Mouse (Mus musculus): ENCODE data around the gene Tmigd1. TPM values are rescaled to one million over a fixed set of nuclear protein-coding genes. Genes with fewer than 3 reads are reported as not detected.

Gene Tmigd1
- polyA plus RNA-seq, 1 experiment = 0.11 TPM

DNA sequence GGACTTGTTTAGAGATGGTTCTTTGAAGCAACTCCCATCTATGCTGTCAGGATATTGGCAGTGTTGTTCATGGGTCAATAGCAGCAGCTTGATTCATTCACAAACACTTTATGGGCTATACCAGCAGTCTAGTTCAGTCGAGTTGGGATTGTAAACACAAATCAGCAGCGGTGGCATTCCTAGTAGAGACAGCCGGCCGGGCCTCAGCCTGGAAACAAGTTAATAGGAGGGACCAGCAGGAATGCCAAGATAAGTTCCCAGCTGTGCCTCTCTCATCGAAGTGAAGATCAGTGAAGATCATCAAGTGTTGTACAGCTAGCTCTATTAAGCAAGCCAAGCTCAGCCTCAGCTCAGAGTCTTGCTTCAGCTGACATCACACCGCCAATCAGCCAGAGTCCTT, 5.6 kb upstream of the Tmigd1 start:
- 91% methylated on average over 6 of the region's 6 CpGs for WGBS
- no peaks in the 10 kb centered on the region for H3K36me3 ChIP-seq (ENCODE audit: control insufficient read depth, insufficient read depth, low read length)
- H3K4me1 ChIP-seq (replicated peaks; ENCODE audit: control insufficient read depth, insufficient read depth, low read length) = 0 out of 2 replicates have a peak, but pooled peaks cover 5% of the 10 kb centered on the region
- DNase-seq = no peak
- H3K27ac ChIP-seq (ENCODE audit: control insufficient read depth, insufficient read depth, low read length) = no peak overlapping the region
- no peak overlapping the region for H3K4me3 ChIP-seq (ENCODE audit: control insufficient read depth, insufficient read depth, low read length)
- TF ChIP-seq POLR2A (IDR thresholded peaks at IDR 0.05; ENCODE audit: control insufficient read depth, extremely low read depth, insufficient read depth, low read length, poor library complexity) (no peak), CTCF (IDR thresholded peaks at IDR 0.05; ENCODE audit: borderline replicate concordance, control insufficient read depth, extremely low read depth, insufficient read depth, low read length, poor library complexity) (no peak)
- no peaks in the 10 kb centered on the region for H3K27me3 ChIP-seq (ENCODE audit: control insufficient read depth, insufficient read depth, low read length)

DNA sequence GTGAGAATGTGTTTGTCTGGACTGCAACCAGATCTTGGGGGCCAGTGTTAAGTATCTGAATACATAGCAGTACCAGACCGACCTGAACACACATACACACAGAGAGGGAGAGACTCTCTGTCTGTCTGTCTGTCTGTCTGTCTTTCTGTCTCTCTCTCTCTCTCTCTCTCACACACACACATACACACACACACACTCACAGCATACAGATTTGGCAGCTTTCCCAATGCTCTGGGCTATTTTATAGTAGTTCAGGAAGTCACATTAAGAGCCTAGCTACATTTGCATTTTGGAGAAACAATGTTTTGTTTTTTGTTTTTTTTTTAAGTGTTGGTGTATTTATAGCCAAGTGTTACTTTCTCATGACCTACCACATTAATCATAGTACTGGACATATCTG, 4.8 kb upstream of the Tmigd1 start:
- H3K4me3 ChIP-seq (ENCODE audit: control insufficient read depth, insufficient read depth, low read length) = no peak overlapping the region
- TF ChIP-seq POLR2A (IDR thresholded peaks at IDR 0.05; ENCODE audit: control insufficient read depth, extremely low read depth, insufficient read depth, low read length, poor library complexity) (no peak), CTCF (IDR thresholded peaks at IDR 0.05; ENCODE audit: borderline replicate concordance, control insufficient read depth, extremely low read depth, insufficient read depth, low read length, poor library complexity) (no peak)
- DNase-seq = no peak
- WGBS = 81% methylated on average over 1 of the region's 1 CpGs
- 0 out of 2 replicates have a peak, but pooled peaks cover 2% of the 10 kb centered on the region for H3K4me1 ChIP-seq (replicated peaks; ENCODE audit: control insufficient read depth, insufficient read depth, low read length)
- H3K27ac ChIP-seq (ENCODE audit: control insufficient read depth, insufficient read depth, low read length) = no peak overlapping the region
- H3K27me3 ChIP-seq (ENCODE audit: control insufficient read depth, insufficient read depth, low read length) = no peaks in the 10 kb centered on the region
- H3K36me3 ChIP-seq (ENCODE audit: control insufficient read depth, insufficient read depth, low read length) = no peaks in the 10 kb centered on the region

DNA sequence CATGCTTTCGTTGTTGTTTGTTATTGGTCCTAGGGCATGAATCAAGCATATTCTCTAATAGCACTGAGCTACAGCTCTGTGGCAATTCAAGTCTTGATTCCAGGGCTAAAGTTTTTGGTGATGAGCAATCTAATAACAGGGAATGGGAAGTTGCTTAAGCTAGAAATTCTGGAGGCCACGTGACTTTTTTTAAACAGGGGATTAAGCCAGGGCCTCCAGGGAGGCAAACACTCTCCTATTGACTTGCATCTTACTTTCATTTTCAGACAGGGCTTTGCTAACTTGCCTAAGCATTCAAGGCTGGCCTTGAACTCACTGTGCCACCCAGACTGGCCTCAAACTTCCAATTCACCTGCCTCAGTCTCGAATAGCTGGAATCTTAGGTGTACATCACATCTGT, 4.1 kb upstream of the Tmigd1 start:
- no peak overlapping the region for H3K4me3 ChIP-seq (ENCODE audit: control insufficient read depth, insufficient read depth, low read length)
- H3K27me3 ChIP-seq (ENCODE audit: control insufficient read depth, insufficient read depth, low read length) = no peaks in the 10 kb centered on the region
- TF ChIP-seq POLR2A (IDR thresholded peaks at IDR 0.05; ENCODE audit: control insufficient read depth, extremely low read depth, insufficient read depth, low read length, poor library complexity) = no peak
- TF ChIP-seq CTCF (IDR thresholded peaks at IDR 0.05; ENCODE audit: borderline replicate concordance, control insufficient read depth, extremely low read depth, insufficient read depth, low read length, poor library complexity) = no peak
- 72% methylated on average over 3 of the region's 3 CpGs for WGBS
- H3K36me3 ChIP-seq (ENCODE audit: control insufficient read depth, insufficient read depth, low read length) = no peaks in the 10 kb centered on the region
- no peak for DNase-seq
- H3K4me1 ChIP-seq (replicated peaks; ENCODE audit: control insufficient read depth, insufficient read depth, low read length) = 0 out of 2 replicates have a peak, but pooled peaks cover 2% of the 10 kb centered on the region
- no peak overlapping the region for H3K27ac ChIP-seq (ENCODE audit: control insufficient read depth, insufficient read depth, low read length)

DNA sequence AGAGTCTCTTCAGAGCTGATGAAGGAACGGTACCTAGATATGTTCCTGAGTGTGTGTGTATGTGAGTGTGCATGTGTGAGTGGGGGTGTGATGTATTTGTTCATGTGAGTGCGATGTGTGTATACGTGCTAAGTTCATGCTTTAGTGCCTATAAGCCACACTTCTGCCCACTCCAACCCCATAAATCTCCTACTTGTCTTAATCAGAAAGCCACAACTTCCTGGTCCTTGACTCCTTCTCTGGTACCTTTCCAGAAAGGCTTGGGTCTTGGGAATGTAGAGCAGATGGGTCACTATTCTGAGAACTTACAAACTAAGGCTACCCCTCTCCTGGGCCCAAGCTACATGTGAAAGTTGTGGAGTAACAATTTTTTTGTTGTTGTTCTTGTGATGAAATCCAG, 3.2 kb upstream of the Tmigd1 start:
- no peak overlapping the region for H3K27ac ChIP-seq (ENCODE audit: control insufficient read depth, insufficient read depth, low read length)
- DNase-seq = no peak
- no peaks in the 10 kb centered on the region for H3K27me3 ChIP-seq (ENCODE audit: control insufficient read depth, insufficient read depth, low read length)
- H3K4me3 ChIP-seq (ENCODE audit: control insufficient read depth, insufficient read depth, low read length) = no peak overlapping the region
- WGBS = 75% methylated on average over 3 of the region's 3 CpGs
- H3K4me1 ChIP-seq (replicated peaks; ENCODE audit: control insufficient read depth, insufficient read depth, low read length) = no peaks in the 10 kb centered on the region
- TF ChIP-seq POLR2A (IDR thresholded peaks at IDR 0.05; ENCODE audit: control insufficient read depth, extremely low read depth, insufficient read depth, low read length, poor library complexity) = no peak
- TF ChIP-seq CTCF (IDR thresholded peaks at IDR 0.05; ENCODE audit: borderline replicate concordance, control insufficient read depth, extremely low read depth, insufficient read depth, low read length, poor library complexity) = no peak
- H3K36me3 ChIP-seq (ENCODE audit: control insufficient read depth, insufficient read depth, low read length) = no peaks in the 10 kb centered on the region

DNA sequence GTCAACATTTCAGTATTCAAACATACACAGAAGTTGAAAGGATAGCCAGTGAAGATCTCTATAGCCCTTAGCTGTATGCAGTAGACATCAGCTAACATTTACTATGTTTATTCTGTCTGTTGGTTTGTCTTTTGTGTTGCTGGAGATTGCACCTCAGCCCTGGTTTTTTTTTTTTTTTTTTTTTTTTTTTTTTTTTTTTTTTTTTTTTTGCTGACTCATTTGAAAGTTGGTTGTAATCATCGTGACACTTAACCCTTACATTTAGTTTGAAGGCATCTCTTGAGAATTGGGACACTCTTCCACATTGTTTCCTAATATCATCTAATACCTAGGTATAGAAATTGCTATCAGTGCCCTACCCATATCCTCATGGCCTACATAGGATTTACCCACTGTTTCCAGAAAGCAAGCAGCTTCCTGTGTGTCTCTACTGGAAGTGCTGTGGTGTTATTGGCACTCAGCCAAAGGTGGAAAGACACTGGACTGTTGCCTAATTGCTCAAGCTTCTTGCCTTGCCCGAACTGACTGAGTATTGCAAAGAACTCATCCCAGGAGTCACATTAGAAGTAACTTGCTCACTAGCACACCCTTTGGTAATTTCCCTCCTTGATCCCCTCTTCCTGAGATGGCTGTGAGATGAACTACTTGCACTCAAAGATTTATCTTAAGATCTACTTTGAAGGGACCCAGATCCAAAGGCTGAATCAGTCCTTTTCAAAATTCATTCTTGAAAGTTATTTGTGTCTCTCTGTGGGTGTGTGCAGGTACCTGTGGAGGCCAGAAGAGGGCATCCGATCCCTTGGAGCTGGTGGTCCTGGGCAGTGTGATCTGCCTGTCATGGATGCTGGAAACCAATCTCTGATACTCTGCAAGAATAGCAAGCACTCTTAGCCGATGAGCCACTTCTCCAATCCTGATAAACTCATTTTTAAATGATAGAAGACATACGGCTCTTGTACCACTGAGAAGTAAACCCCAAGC, 1.9 kb upstream of the Tmigd1 start:
- Histone ChIP-seq H3K4me3 (ENCODE audit: control insufficient read depth, insufficient read depth, low read length) (no peak overlapping the region), H3K4me1 (replicated peaks; ENCODE audit: control insufficient read depth, insufficient read depth, low read length) (no peaks in the 10 kb centered on the region), H3K27me3 (ENCODE audit: control insufficient read depth, insufficient read depth, low read length) (no peaks in the 10 kb centered on the region), H3K27ac (ENCODE audit: control insufficient read depth, insufficient read depth, low read length) (no peak overlapping the region), H3K36me3 (ENCODE audit: control insufficient read depth, insufficient read depth, low read length) (no peaks in the 10 kb centered on the region)
- TF ChIP-seq CTCF (IDR thresholded peaks at IDR 0.05; ENCODE audit: borderline replicate concordance, control insufficient read depth, extremely low read depth, insufficient read depth, low read length, poor library complexity) (no peak), POLR2A (IDR thresholded peaks at IDR 0.05; ENCODE audit: control insufficient read depth, extremely low read depth, insufficient read depth, low read length, poor library complexity) (no peak)
- no peak for DNase-seq
- whole genome bisulfite sequencing = 59% methylated on average over 5 of the region's 5 CpGs

DNA sequence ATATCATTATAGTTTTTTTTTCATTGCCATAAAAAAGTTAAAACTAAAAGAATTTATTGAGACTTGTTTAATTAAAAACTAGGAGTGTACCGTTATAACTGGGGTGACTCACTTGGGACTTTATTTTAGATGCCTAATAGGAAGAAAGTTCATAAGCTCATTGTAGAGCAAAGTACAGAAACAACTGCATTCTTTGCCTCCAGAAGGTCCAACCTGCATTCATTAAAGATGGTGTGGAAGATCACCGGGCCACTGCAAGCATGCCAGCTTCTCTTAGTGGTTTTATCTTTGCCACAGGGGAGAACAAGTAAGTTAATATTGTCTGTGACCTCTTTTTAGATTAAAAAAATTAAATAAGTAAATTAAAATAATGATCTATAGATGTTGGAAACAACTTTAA, 2.4 kb downstream of the Tmigd1 start:
- TF ChIP-seq POLR2A (IDR thresholded peaks at IDR 0.05; ENCODE audit: control insufficient read depth, extremely low read depth, insufficient read depth, low read length, poor library complexity) (no peak), CTCF (IDR thresholded peaks at IDR 0.05; ENCODE audit: borderline replicate concordance, control insufficient read depth, extremely low read depth, insufficient read depth, low read length, poor library complexity) (no peak)
- DNase-seq = no peak
- WGBS = 94% methylated on average over 2 of the region's 2 CpGs

More for the DNA sequence above, 2.4 kb downstream of the Tmigd1 start:
- H3K36me3 ChIP-seq (ENCODE audit: control insufficient read depth, insufficient read depth, low read length) = no peaks in the 10 kb centered on the region
- no peak overlapping the region for H3K4me3 ChIP-seq (ENCODE audit: control insufficient read depth, insufficient read depth, low read length)
- no peaks in the 10 kb centered on the region for H3K4me1 ChIP-seq (replicated peaks; ENCODE audit: control insufficient read depth, insufficient read depth, low read length)
- H3K27ac ChIP-seq (ENCODE audit: control insufficient read depth, insufficient read depth, low read length) = no peak overlapping the region
- H3K27me3 ChIP-seq (ENCODE audit: control insufficient read depth, insufficient read depth, low read length) = no peaks in the 10 kb centered on the region

Measured in thymus, adult 2 months (tissue).